Mouse (Mus musculus) hindbrain, embryonic 10.5 days (tissue): ENCODE results near the gene Laptm4a. TPM values are rescaled to one million over a fixed set of nuclear protein-coding genes. Genes with fewer than 3 reads are reported as not detected.
A peak's percentile ranks its signal among the peaks of the same experiment; 100 is the strongest.
"Not testable (repeated sequence)": the region's sequence is repeated elsewhere in the genome, so short reads cannot be mapped to it uniquely, and the experiment has no call there.

ENCODE experiments used
- DNase-seq: peaks from one replicate; pipeline ENCODE4 v3.0.0-alpha.2; 2017; ENCODE audit warnings: low spot score
- H3K27ac ChIP-seq: fragments of 300-500 bp; sonication (generic); 2 replicates; pipeline ENCODE4 v1.5.1; 2016; ENCODE audit warnings: mild to moderate bottlenecking, moderate library complexity
- H3K27me3 ChIP-seq: fragments of 300-500 bp; sonication (generic); 2 replicates; pipeline ENCODE4 v1.6.1; 2016; ENCODE audit warnings: mild to moderate bottlenecking; ENCODE audit not compliant: poor library complexity, insufficient read depth, severe bottlenecking
- H3K36me3 ChIP-seq: fragments of 300-500 bp; sonication (generic); 2 replicates; pipeline ENCODE4 v1.6.1; 2016; ENCODE audit warnings: mild to moderate bottlenecking, moderate library complexity
- H3K4me1 ChIP-seq: fragments of 300-500 bp; sonication (generic); replicated peaks from 2 replicates; pipeline ENCODE4 v1.6.1; 2016; ENCODE audit warnings: mild to moderate bottlenecking
- H3K4me3 ChIP-seq: fragments of 300-500 bp; sonication (generic); 2 replicates; pipeline ENCODE4 v1.5.1; 2016; ENCODE audit warnings: mild to moderate bottlenecking, moderate library complexity
- H3K9me3 ChIP-seq: fragments of 300-500 bp; sonication (generic); 2 replicates; pipeline ENCODE4 v1.6.1; 2016; ENCODE audit warnings: mild to moderate bottlenecking, moderate library complexity
- WGBS: fragments of 180-500 bp; shearing (Covaris S2); methylation state at CpG from one replicate; pipeline ENCODE4 v1.1.7; 2016; 5-methylcytosine and 5-hydroxymethylcytosine counted together
- polyA plus RNA-seq: library from polyadenylated mRNA; unstranded; fragments of >200 nt; fragmentation: Nextera tagmentation; extraction: Ambion mirVana; gene quantifications from 2 replicates; pipeline ENCODE4 v1.2.1, GENCODE M21; 2016

Gene Laptm4a
- polyA plus RNA-seq, 1 experiment from 2014 or later = 130 TPM

GRCm38 (mm10) chr12:8919231-8919630 lies 2.2 kb upstream of the Laptm4a start:
- Histone ChIP-seq H3K27ac (no peak overlapping the region), H3K36me3 (peaks cover 6% of the 10 kb centered on the region; the same call in 1 of the 2 replicates), H3K4me3 (no peak overlapping the region), H3K27me3 (no peaks in the 10 kb centered on the region), H3K4me1 (peaks cover 37% of the 10 kb centered on the region), H3K9me3 (no peaks in the 10 kb centered on the region)
- 94% methylated on average over 3 of the region's 3 CpGs for WGBS
- DNase-seq = no peak

- Histone ChIP-seq H3K9me3 (no peaks in the 10 kb centered on the region), H3K36me3 (peaks cover 20% of the 10 kb centered on the region), H3K27ac (peak overlapping the region; percentile 99), H3K27me3 (no peaks in the 10 kb centered on the region), H3K4me1 (peaks cover 42% of the 10 kb centered on the region), H3K4me3 (peak overlapping the region; percentile 81)
- WGBS = 51% methylated on average over 1 of the region's 1 CpGs
- DNase-seq = no peak
Observed at GRCm38 (mm10) chr12:8920996-8921393, 469 bp upstream of the Laptm4a start.

GRCm38 (mm10) chr12:8922369-8923124 lies 1.1 kb downstream of the Laptm4a start:
- Histone ChIP-seq H3K4me1 (peaks cover 33% of the 10 kb centered on the region), H3K4me3 (peak overlapping the region; percentile 81), H3K27me3 (no peaks in the 10 kb centered on the region), H3K9me3 (no peaks in the 10 kb centered on the region), H3K27ac (peak overlapping the region; percentile 99), H3K36me3 (peaks cover 35% of the 10 kb centered on the region)
- WGBS = 5% methylated on average over 30 of the region's 30 CpGs
- DNase-seq = no peak

GRCm38 (mm10) chr12:8923125-8923410 lies 1.6 kb downstream of the Laptm4a start:
- no peaks in the 10 kb centered on the region for H3K27me3 ChIP-seq
- 45% methylated on average over 5 of the region's 5 CpGs for WGBS
- H3K4me1 ChIP-seq = peaks cover 33% of the 10 kb centered on the region
- H3K36me3 ChIP-seq = peaks cover 40% of the 10 kb centered on the region
- no peaks in the 10 kb centered on the region for H3K9me3 ChIP-seq
- DNase-seq = peak; percentile 10
- peak overlapping the region; percentile 81 for H3K4me3 ChIP-seq
- H3K27ac ChIP-seq = peak overlapping the region; percentile 99; the same call in 1 of the 2 replicates

- no peak for DNase-seq
- 61% methylated on average over 2 of the region's 2 CpGs for WGBS
- Histone ChIP-seq H3K27ac (no peak overlapping the region), H3K27me3 (no peaks in the 10 kb centered on the region), H3K4me3 (peak overlapping the region; percentile 81), H3K36me3 (peaks cover 43% of the 10 kb centered on the region), H3K9me3 (no peaks in the 10 kb centered on the region), H3K4me1 (peaks cover 33% of the 10 kb centered on the region)
Observed at GRCm38 (mm10) chr12:8923603-8924002, 2.1 kb downstream of the Laptm4a start.

GRCm38 (mm10) chr12:8927652-8928051 lies 6.2 kb downstream of the Laptm4a start:
- Histone ChIP-seq H3K27ac (no peak overlapping the region), H3K27me3 (no peaks in the 10 kb centered on the region), H3K4me3 (no peak overlapping the region), H3K36me3 (peaks cover 68% of the 10 kb centered on the region), H3K9me3 (no peaks in the 10 kb centered on the region), H3K4me1 (peaks cover 22% of the 10 kb centered on the region)
- 93% methylated on average over 3 of the region's 3 CpGs for WGBS
- DNase-seq = no peak

GRCm38 (mm10) chr12:8928766-8929165 lies 7.3 kb downstream of the Laptm4a start:
- WGBS = 87% methylated on average over 4 of the region's 4 CpGs
- Histone ChIP-seq H3K36me3 (peaks cover 77% of the 10 kb centered on the region), H3K4me1 (peaks cover 11% of the 10 kb centered on the region), H3K27me3 (no peaks in the 10 kb centered on the region), H3K27ac (no peak overlapping the region), H3K4me3 (no peak overlapping the region), H3K9me3 (no peaks in the 10 kb centered on the region)
- no peak for DNase-seq

- no peak overlapping the region for H3K4me3 ChIP-seq
- no peaks in the 10 kb centered on the region for H3K4me1 ChIP-seq
- no peaks in the 10 kb centered on the region for H3K9me3 ChIP-seq
- no peak for DNase-seq
- no peak overlapping the region for H3K27ac ChIP-seq
- WGBS = 86% methylated on average over 4 of the region's 4 CpGs
- no peaks in the 10 kb centered on the region for H3K27me3 ChIP-seq
- peaks cover 79% of the 10 kb centered on the region for H3K36me3 ChIP-seq
Observed at GRCm38 (mm10) chr12:8931083-8931482, 9.6 kb downstream of the Laptm4a start.

GRCm38 (mm10) chr12:8935349-8935748 lies 13.9 kb downstream of the Laptm4a start:
- Histone ChIP-seq H3K27ac (no peak overlapping the region), H3K27me3 (no peaks in the 10 kb centered on the region), H3K4me3 (no peak overlapping the region), H3K9me3 (no peaks in the 10 kb centered on the region), H3K36me3 (peaks cover 83% of the 10 kb centered on the region), H3K4me1 (no peaks in the 10 kb centered on the region)
- 86% methylated on average over 5 of the region's 5 CpGs for WGBS
- no peak for DNase-seq

- not testable (repeated sequence) for DNase-seq, H3K9me3 ChIP-seq, H3K4me1 ChIP-seq, H3K4me3 ChIP-seq, H3K27me3 ChIP-seq, H3K27ac ChIP-seq
- WGBS = 73% methylated on average over 4 of the region's 4 CpGs
- peaks cover 80% of the 10 kb centered on the region for H3K36me3 ChIP-seq
Observed at GRCm38 (mm10) chr12:8936210-8936609, 14.7 kb downstream of the Laptm4a start.

GRCm38 (mm10) chr12:8939490-8939889 lies 18.0 kb downstream of the Laptm4a start:
- H3K36me3 ChIP-seq = peaks cover 52% of the 10 kb centered on the region
- no peak overlapping the region for H3K27ac ChIP-seq
- DNase-seq = no peak
- H3K9me3 ChIP-seq = no peaks in the 10 kb centered on the region
- no peaks in the 10 kb centered on the region for H3K27me3 ChIP-seq
- no peaks in the 10 kb centered on the region for H3K4me1 ChIP-seq
- WGBS = 92% methylated on average over 4 of the region's 4 CpGs
- no peak overlapping the region for H3K4me3 ChIP-seq

- no peaks in the 10 kb centered on the region for H3K9me3 ChIP-seq
- 73% methylated on average over 12 of the region's 12 CpGs for WGBS
- H3K4me1 ChIP-seq = no peaks in the 10 kb centered on the region
- DNase-seq = no peak
- no peak overlapping the region for H3K27ac ChIP-seq
- H3K27me3 ChIP-seq = no peaks in the 10 kb centered on the region
- H3K4me3 ChIP-seq = no peak overlapping the region
- peaks cover 44% of the 10 kb centered on the region for H3K36me3 ChIP-seq
Observed at GRCm38 (mm10) chr12:8940011-8941005, 18.8 kb downstream of the Laptm4a start.

- no peaks in the 10 kb centered on the region for H3K27me3 ChIP-seq
- WGBS = 67% methylated on average over 4 of the region's 4 CpGs
- peaks cover 35% of the 10 kb centered on the region for H3K36me3 ChIP-seq
- H3K4me1 ChIP-seq = no peaks in the 10 kb centered on the region
- DNase-seq = no peak
- H3K27ac ChIP-seq = no peak overlapping the region
- H3K9me3 ChIP-seq = no peaks in the 10 kb centered on the region
- no peak overlapping the region for H3K4me3 ChIP-seq
Observed at GRCm38 (mm10) chr12:8941131-8941615, 19.7 kb downstream of the Laptm4a start.
